Mouse (Mus musculus): Measurements from ENCODE around the gene Npff. TPM values are rescaled to one million over a fixed set of nuclear protein-coding genes. Genes with fewer than 3 reads are reported as not detected.

Gene Npff
- polyA plus RNA-seq, 1 experiment from 2014 or later = 0.63 TPM

DNA sequence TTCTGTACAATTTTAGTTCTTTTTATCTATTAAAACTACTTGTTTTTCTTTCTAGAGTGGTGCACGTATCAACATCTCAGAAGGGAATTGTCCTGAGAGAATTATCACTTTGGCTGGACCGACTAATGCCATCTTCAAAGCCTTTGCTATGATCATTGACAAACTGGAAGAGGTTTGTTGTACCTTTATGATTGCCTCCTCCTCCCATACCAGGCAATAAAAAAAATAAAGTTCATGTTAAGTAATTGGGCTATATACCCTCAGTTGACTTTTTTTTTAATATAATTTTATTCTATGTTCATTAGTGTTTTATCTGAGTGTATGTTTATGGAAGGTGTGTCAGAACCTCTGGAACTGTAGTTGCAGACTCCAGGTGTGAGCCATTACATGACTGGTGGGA is 50.2 kb downstream of the Npff start:
- Histone ChIP-seq H3K27me3 (no peaks in the 10 kb centered on the region), H3K27ac (replicated peaks) (no peak overlapping the region), H3K4me2 (no peak overlapping the region), H3K4me3 (replicated peaks) (no peak overlapping the region), H3K9ac (no peak overlapping the region), H3K4me1 (replicated peaks) (peaks cover 18% of the 10 kb centered on the region), H3K9me3 (replicated peaks) (no peaks in the 10 kb centered on the region), H3K36me3 (replicated peaks) (peaks cover 63% of the 10 kb centered on the region)
- 86% methylated on average over 2 of the region's 2 CpGs for WGBS (ENCODE audit: insufficient replicate concordance)
- no peak for ATAC-seq (ENCODE audit: insufficient read depth)

Other genes starting within 250 kb of the Npff start
- 24.9 and 25.6 TPM in 2 replicates for gene Mfsd5, start 245.5 kb downstream of the Npff start, polyA plus RNA-seq (2015; fragmentation: Nextera tagmentation; extraction: Ambion mirVana)
- gene Espl1, start 228.7 kb downstream of the Npff start, polyA plus RNA-seq (2015; fragmentation: Nextera tagmentation; extraction: Ambion mirVana) = 23.0 and 24.6 TPM in 2 replicates
- 104 and 114 TPM in 2 replicates for gene Pfdn5, start 198.8 kb downstream of the Npff start, polyA plus RNA-seq (2015; fragmentation: Nextera tagmentation; extraction: Ambion mirVana)
- 38.1 and 40.1 TPM in 2 replicates for gene Myg1, start 193.2 kb downstream of the Npff start, polyA plus RNA-seq (2015; fragmentation: Nextera tagmentation; extraction: Ambion mirVana)
- gene Aaas, start 174.2 kb downstream of the Npff start, polyA plus RNA-seq (2015; fragmentation: Nextera tagmentation; extraction: Ambion mirVana) = 41.7 and 48.3 TPM in 2 replicates
- gene Sp7, start 157.8 kb downstream of the Npff start, polyA plus RNA-seq (2015; fragmentation: Nextera tagmentation; extraction: Ambion mirVana) = not detected in 2 replicates
- 3.5 and 3.7 TPM in 2 replicates for gene Sp1, start 118.8 kb downstream of the Npff start, polyA plus RNA-seq (2015; fragmentation: Nextera tagmentation; extraction: Ambion mirVana)
- gene Amhr2, start 79.6 kb downstream of the Npff start, polyA plus RNA-seq (2015; fragmentation: Nextera tagmentation; extraction: Ambion mirVana) = 0.08 and 0.10 TPM in 2 replicates
- 106 and 115 TPM in 2 replicates for gene Prr13, start 65.9 kb downstream of the Npff start, polyA plus RNA-seq (2015; fragmentation: Nextera tagmentation; extraction: Ambion mirVana)
- 64.1 and 73.9 TPM in 2 replicates for gene Pcbp2, start 54.4 kb downstream of the Npff start, polyA plus RNA-seq (2015; fragmentation: Nextera tagmentation; extraction: Ambion mirVana)
- gene Gm10337, start 21.2 kb downstream of the Npff start, polyA plus RNA-seq (2015; fragmentation: Nextera tagmentation; extraction: Ambion mirVana) = not detected in 2 replicates
- 1.5 TPM in 2 replicates for gene Map3k12, start 7.9 kb downstream of the Npff start, polyA plus RNA-seq (2015; fragmentation: Nextera tagmentation; extraction: Ambion mirVana)
- 42.0 and 46.8 TPM in 2 replicates for gene Tarbp2, start 6.8 kb downstream of the Npff start, polyA plus RNA-seq (2015; fragmentation: Nextera tagmentation; extraction: Ambion mirVana)
- gene Gm28047, start 100.1 kb upstream of the Npff start, polyA plus RNA-seq (2015; fragmentation: Nextera tagmentation; extraction: Ambion mirVana) = not detected in 2 replicates
- 8.8 and 10.5 TPM in 2 replicates for gene Atf7, start 100.5 kb upstream of the Npff start, polyA plus RNA-seq (2015; fragmentation: Nextera tagmentation; extraction: Ambion mirVana)
- 26.9 and 29.4 TPM in 2 replicates for gene Atp5g2, start 147.4 kb upstream of the Npff start, polyA plus RNA-seq (2015; fragmentation: Nextera tagmentation; extraction: Ambion mirVana)
- gene Calcoco1, start 197.2 kb upstream of the Npff start, polyA plus RNA-seq (2015; fragmentation: Nextera tagmentation; extraction: Ambion mirVana) = 12.8 and 14.5 TPM in 2 replicates

Data from liver, embryonic 15.5 days (tissue).